Mouse (Mus musculus) cerebellum, postnatal 14 days (tissue): ENCODE data around the gene Wdfy3.

Experiments used
- DNase-seq, 2 experiments: peaks; one replicate each; pipeline ENCODE4 v3.0.0; 2021; ENCODE audit warnings: mixed read lengths in 2 of 2

The Wdfy3 gene

GRCm38 (mm10) chr5:101826531-101826970, 243.2 kb downstream of the Wdfy3 start:
- peak; percentile 67 to 71 for DNase-seq

GRCm38 (mm10) chr5:101825111-101825911, 244.4 kb downstream of the Wdfy3 start:
- no peak for DNase-seq

- DNase-seq = no peak
Observed at GRCm38 (mm10) chr5:101822311-101822670, 247.4 kb downstream of the Wdfy3 start.

DNA sequence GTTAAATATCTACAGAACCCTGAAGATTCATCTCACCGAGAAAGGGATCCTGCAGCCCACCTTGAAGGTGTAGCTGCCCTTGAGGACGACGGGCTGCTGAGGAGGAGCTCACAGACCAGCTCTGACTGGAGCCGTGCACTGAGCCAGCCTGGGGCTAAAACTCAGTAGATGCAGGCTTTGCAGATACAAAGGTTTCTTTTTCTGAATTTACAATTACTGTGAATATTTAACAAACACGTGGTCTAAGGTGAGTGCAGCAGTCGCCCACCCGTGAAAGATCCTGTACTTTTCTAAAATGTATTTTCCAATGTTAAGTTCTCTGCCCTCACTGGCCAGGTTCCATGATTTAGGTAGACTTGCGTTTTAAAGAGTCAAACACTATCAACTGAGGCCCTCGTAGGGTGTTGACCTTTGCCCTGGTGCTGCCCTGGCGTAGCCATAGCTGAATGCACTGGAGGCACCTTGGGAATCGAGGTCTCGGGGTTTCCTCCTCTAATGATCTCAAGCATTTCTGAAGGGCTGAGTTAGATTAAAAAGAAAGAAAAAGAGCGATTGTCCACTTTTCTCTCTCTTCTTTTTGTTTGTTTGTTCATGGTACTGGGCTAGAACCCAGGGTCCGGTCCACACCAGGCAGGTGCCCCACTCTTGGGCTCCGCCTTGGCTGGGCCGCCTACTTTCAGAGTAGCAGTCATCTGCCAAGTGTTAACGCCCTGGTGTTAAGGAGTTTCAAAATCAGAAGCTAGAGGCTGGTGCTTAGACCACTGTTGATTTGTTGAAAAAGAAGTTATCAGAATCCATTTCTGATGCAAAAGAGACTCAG, 248.0 kb downstream of the Wdfy3 start:
- no peak for DNase-seq

GRCm38 (mm10) chr5:101821052-101821451, 248.7 kb downstream of the Wdfy3 start:
- no peak for DNase-seq

DNA sequence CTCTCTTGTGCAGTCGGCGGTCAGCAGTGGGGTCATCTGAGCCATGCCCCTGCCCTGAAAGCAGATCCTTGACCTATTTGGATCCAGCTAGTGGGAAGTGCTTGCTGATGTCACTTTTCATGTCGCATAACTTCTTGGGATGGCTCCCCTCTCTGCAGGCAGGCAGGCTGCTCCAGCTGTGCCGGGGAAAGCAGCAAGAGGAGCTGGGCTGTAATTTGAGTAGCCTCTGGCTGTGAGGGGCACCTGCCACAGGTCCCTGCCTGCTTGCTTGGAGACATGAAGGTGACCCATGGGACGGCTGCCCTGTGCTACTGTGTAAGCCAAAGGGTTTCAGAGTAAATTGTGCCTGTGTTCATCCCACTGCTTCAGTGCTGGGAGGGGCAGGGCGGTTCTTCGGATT, 249.9 kb downstream of the Wdfy3 start:
- no peak for DNase-seq

DNA sequence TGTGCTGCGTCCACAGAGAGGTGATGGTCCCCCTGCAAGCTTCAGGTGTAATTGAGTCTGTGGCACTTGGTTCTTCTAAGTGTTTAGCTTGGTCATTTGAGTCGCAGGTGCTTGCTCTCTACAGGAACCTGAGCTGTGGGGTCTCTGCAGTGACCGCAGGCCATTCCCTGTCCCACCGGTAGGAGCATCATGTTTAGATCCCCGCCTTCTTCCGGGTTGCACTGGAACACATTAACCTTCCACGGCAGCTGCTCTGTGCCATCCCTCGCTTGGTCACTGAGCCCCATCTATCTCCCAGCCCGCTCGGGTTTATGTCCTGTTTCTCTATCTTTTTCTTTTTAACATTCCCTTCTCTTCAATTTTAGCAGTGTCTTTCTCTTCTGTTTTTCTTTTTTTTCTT, 250.5 kb downstream of the Wdfy3 start:
- no peak for DNase-seq

DNA sequence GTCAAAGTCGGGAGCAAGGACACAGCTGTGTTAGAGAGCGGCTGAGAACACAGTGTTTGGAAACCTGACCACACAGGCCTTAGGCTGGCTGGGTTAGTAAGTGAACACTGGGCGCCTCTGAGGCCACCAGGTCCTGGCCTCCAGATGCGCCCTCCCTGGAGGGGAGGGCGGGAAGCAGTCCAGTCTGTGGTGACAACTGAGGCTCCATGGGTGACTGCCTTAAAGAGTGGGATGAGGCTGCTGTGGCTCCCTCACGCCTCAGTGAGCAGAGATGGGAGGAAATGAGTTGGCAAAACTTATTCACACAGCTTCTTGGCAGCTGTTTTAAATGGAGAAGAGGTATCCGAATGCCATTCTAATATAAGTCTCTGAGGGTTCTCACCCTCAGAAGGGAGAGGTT, 252.9 kb downstream of the Wdfy3 start:
- no peak for DNase-seq

DNA sequence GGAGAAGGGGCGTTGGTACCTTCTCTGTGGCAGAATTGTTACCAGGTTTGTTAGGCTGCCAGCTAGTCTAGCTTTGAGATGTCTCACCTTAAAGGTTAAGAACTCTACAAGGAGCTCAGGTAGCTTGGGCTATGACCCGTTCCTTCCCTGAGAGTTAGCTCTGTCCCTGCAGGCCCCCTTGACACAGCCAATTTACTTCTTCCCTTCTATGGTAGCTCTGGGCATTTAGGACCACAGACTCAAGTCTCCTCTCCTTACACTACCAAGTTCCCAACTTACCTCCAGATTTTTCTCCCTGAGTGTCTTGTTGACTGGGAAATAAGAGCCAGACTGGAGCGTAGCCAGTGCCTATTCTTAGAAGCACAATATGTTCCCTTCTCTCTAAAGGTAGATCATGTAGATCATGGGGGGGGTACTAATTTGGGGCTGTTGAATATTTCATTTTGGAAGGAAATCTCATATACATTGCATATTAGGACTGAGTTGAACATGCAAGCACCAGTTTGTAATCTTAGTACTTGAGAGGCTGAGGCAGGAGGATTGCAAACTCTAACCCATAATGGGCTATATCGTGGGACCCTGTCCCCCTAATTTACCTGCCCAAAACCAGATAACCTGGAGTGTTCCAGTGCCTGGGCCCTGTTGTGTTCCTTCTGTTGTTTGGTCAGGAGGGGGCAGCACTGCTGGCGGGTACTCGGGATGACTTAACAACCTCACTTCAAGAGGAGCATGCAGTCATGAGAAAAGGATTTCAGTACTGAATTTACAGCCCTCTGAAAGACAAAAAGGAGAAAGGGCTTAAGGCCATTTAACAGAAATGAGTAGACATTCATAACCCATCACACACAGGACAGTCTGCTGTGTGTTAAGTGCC, 258.2 kb downstream of the Wdfy3 start:
- peak; percentile 50 to 71 for DNase-seq

DNA sequence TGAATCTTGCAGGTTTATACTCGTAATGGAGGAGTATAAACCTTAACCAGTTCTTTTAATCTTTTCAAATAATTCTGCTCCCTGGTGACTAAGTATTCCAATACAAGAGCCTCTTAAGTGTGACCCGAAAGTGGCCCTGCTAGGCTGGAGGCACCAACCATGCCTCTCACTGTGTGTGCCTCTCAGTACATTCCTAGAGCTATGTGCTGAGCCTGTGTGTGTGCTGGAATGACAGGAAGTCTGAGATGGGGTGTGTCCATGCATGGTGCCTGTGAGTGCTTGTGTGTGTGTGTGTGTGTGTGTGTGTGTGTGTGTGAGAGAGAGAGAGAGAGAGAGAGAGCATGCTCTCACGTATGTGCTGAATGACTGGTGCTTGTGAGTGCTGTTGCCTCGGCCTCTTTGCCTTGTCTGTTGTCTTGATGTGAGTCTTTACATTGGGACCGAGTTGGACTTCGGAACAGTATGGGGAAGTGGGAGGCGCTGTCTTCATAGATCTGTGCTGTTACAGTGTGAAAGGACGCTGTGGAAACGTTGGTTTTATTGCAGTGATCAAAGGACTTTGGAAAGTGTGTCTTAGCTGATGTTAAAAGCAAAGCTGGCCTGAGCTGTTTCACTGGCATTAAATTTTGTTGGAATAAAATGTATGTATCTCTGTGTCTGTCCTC, 267.2 kb downstream of the Wdfy3 start:
- DNase-seq = no peak

- DNase-seq = no peak
Observed at GRCm38 (mm10) chr5:101801891-101802290, 267.8 kb downstream of the Wdfy3 start.

- no peak for DNase-seq
Observed at GRCm38 (mm10) chr5:101792665-101793064, 277.1 kb downstream of the Wdfy3 start.

GRCm38 (mm10) chr5:101790560-101790959, 279.2 kb downstream of the Wdfy3 start:
- no peak for DNase-seq

- no peak for DNase-seq
Observed at GRCm38 (mm10) chr5:101789770-101790169, 280.0 kb downstream of the Wdfy3 start.

- DNase-seq = no peak
Observed at GRCm38 (mm10) chr5:101785921-101786614, 283.7 kb downstream of the Wdfy3 start.

- no peak for DNase-seq
Observed at GRCm38 (mm10) chr5:101784787-101785186, 284.9 kb downstream of the Wdfy3 start.

DNA sequence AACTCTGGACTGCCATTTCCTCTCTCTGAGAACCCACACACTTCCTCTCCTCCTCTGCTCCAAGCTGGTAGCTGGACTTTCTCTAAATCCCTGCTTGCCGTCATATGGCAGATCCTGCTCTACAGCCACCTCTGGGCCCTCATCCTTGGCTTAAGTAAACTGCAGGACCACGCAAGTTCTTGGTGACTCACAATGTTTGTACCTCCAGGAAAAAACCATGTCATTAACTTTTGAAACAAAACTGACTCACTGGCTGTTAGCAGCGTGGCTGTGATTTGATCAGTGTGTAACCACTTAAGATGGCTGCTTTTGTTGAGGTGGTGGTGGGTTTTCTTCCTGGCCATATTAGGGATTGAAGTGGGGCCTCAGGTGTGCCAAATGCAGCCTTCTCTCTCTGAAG, 285.4 kb downstream of the Wdfy3 start:
- DNase-seq = no peak
